7 mouse cellular contexts compared by ENCODE assay signal in the genomic region with DNA sequence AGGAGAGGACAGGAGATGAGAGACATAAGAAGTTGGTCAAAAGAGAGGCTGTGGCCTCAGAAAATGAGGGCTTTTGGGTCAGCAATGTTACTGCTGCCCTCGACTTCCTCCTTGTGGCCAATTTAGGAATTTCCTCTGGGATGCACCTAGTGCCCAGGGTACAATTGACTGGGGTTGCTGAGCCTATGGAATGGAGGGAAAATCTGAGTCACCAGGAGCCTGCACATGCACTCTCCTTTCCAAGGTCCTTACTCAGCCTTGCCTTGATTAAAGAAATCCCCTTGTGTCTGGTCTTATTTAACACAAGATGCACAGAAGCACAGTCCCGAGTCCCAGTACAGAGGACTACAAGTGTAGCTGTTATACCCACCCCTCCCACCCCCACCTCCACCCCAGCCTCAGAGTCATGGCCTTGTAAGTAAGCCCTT.
DNase-seq lines count a peak whose midpoint lies in the region; ATAC-seq and TF ChIP-seq lines count a peak whose summit lies in the region.

No protein-coding gene starts in this region.

- no peak overlapping the region for H3K4me2 ChIP-seq in heart, postnatal 0 days (ENCODE audit: low read depth, low read length)

- no peak for TF ChIP-seq EP300 in heart, postnatal 0 days (IDR thresholded peaks at IDR 0.05; ENCODE audit: low read depth)

- peak; percentile 77 for TF ChIP-seq CTCF in heart, postnatal 0 days (IDR thresholded peaks at IDR 0.05; ENCODE audit: low read depth)

- H3K4me1 ChIP-seq in heart, postnatal 0 days (ENCODE audit: control insufficient read depth, insufficient read depth), result no peaks in the 10 kb centered on the region
- peaks cover 7% of the 10 kb centered on the region for H3K4me1 ChIP-seq in midbrain, embryonic 10.5 days

- no peaks in the 10 kb centered on the region for H3K9me3 ChIP-seq in heart, postnatal 0 days (replicated peaks; ENCODE audit: control insufficient read depth, low read length)
- no peaks in the 10 kb centered on the region for H3K9me3 ChIP-seq in midbrain, embryonic 10.5 days (replicated peaks)

- H3K27ac ChIP-seq in heart, postnatal 0 days (ENCODE audit: low read depth), result no peak overlapping the region
- no peak overlapping the region for H3K27ac ChIP-seq in midbrain, embryonic 10.5 days (replicated peaks)

- H3K27me3 ChIP-seq in heart, postnatal 0 days (ENCODE audit: control insufficient read depth, insufficient read depth, low read length), result no peaks in the 10 kb centered on the region
- H3K27me3 ChIP-seq in midbrain, embryonic 10.5 days (ENCODE audit: low read depth, poor library complexity, severe bottlenecking), result no peaks in the 10 kb centered on the region

- WGBS in heart, postnatal 0 days, result 34% methylated on average over 2 of the region's 2 CpGs
- 48% methylated on average over 2 of the region's 2 CpGs for WGBS in midbrain, embryonic 10.5 days

- H3K4me3 ChIP-seq in heart, postnatal 0 days (ENCODE audit: low read depth, low read length), result no peak overlapping the region
- no peak overlapping the region for H3K4me3 ChIP-seq in midbrain, embryonic 10.5 days

- DNase-seq in A20 (ENCODE audit: low read depth, low spot score) (peak; percentile 25), ES-CJ7 (ENCODE audit: low read depth, low spot score) (peak; percentile 92)
- peak; percentile 43 for DNase-seq in embryo, embryonic 11.5 days (ENCODE audit: low read depth, low spot score)
- peak; percentile 65 for DNase-seq in heart, postnatal 0 days (ENCODE audit: low spot score)
- DNase-seq in kidney, postnatal 36 days, result peak; percentile 61 to 78
- DNase-seq in midbrain, embryonic 10.5 days (ENCODE audit: low spot score), result peak; percentile 52
- peak; percentile 76 for DNase-seq in testis, postnatal 10 days (ENCODE audit: low spot score)

- H3K9ac ChIP-seq in heart, postnatal 0 days (replicated peaks; ENCODE audit: low read depth, low read length), result no peak overlapping the region

- ATAC-seq in heart, postnatal 0 days (ENCODE audit: insufficient read depth, low read depth), result peak; percentile 68; the same call in 1 of the 2 replicates

- no peaks in the 10 kb centered on the region for H3K36me3 ChIP-seq in heart, postnatal 0 days (replicated peaks; ENCODE audit: control insufficient read depth, insufficient read depth, low read length)
- no peaks in the 10 kb centered on the region for H3K36me3 ChIP-seq in midbrain, embryonic 10.5 days

Comparison
In these comparisons a context has a peak if more than half of its experiments do, and no peak if none do; other contexts are left out.
1. DNase-seq: peak in every context shown above with its lines; median percentile 92 in ES-CJ7; 76 in testis, postnatal 10 days; 70 in kidney, postnatal 36 days; 65 in heart, postnatal 0 days; 52 in midbrain, embryonic 10.5 days; 43 in embryo, embryonic 11.5 days; 25 in A20.